Mouse (Mus musculus) thymus, postnatal 10 days (tissue): ENCODE results near the gene Kcnip4.

Experiments
- DNase-seq, 2 experiments: peaks; one replicate each; pipeline ENCODE4 v3.0.0; 2021; ENCODE audit warnings: low spot score in 2 of 2

The Kcnip4 gene

DNA sequence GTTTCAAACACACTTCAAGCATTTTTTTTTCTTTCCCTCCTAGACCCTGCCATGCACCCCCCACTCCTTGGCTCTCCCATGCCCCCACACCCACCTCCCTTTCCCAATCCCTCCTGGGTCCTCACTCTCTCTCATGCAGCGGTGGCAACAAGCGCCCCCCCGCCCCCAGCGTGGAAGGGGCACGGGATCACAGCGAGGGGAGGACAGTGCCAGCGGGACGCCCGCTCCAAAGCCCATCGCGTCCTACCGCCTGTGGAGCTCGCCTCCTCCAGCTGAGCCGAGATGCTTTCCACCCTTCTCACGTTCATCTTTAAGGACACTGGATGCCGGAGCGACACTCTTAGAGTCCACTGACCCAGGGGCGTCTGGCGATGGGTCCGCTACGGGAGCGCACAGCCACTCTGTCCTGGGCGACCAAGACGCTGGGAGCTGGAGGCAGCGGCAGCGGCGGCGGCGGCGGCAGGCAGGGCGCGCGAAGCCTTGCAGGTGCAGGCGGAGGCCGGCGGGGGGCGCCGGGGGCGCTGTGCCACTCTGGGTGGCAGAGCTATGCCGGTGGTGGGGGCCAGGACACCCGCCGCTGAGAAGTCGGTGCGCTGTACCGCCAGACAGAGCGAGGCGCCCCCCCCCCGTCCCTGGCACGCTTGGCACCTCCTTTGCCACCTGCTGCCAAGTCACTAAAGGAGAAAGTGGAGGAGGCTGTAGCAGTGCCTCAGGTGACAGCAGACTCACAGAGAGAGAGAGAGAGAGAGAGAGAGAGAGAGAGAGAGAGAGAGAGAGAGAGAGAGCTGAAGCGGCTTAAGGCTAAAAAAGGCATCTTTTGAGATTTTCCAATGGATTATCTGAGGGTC is at the start of gene Kcnip4:
Kcnip4 (minus strand) TSS at position 514 of the 848 bp plus-strand sequence.
- no peak for DNase-seq

DNA sequence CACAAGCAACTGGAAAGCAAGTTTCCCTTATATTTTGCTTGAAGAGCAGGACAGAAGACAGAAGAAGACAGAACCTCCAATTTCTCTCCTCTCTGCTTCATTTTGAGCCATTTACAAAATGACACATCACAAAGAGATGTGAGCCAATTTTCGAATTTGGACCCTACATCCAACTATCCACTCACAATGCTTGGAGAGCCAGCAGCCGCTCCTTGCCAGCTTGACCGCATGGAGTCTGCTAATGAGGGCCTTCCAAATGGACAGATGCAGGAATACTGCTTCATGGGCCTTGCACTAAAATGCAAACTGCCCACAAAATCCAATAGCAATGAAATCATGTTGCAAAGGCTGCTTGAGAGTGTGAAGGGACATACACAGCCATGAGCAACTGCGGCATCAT is 47.2 kb upstream of the Kcnip4 start:
- DNase-seq, result no peak

DNA sequence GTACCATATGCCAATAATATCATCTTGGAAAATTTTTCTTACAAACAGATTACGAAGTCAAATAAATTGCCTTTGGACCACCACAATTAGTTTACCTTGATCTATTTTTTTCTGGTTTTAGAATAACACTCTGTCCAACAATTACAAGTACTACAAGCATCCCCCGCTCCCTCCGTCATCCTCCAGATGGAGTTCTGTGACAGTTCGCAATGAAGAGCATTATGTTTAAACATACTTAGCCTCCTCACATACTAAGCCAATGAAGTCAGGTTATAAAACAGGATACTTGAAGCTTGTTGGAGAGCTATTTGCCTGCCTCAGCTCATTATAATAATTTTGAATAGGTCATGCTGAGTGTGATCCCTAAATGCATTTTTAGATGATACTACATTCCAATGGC is 39.0 kb upstream of the Kcnip4 start:
- no peak for DNase-seq

DNA sequence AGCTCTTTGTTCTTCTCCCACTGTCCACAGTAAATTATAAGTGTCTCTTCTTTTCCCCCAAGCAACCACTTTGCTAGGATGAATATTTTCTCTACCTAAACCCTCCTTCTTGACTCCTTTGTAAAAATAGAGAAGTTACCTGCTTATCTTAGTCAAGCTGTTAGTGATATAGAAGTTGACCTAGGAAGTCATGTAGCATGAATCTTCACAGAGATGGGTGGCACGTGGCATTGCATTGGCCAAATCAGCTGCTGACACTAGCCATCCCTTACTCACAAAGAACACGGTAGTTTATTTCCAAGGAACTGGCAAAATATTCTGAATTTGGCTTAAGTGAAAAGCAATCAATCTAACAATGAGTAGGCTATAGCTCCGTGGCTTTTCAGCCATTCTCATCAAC is 32.7 kb upstream of the Kcnip4 start:
- DNase-seq, result no peak

DNA sequence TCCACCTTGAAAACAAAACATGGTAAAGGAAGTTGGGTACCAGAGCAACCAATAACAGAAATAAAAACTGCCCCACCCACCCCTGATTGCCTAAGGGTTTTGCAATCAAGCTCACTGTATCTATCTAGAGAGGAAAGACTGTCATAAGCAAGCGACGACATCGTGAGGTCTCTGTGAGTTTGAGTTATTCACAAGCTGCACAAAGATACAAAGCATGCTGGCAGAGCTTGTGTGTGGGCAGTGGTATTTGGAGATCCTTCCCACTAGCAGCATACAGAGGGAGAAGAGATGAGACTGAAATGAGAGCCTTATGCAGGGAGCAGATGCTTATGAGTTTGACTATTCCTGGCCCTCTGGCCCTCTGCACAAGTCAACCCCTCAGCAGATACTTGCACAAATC is 23.2 kb upstream of the Kcnip4 start:
- DNase-seq, result no peak

DNA sequence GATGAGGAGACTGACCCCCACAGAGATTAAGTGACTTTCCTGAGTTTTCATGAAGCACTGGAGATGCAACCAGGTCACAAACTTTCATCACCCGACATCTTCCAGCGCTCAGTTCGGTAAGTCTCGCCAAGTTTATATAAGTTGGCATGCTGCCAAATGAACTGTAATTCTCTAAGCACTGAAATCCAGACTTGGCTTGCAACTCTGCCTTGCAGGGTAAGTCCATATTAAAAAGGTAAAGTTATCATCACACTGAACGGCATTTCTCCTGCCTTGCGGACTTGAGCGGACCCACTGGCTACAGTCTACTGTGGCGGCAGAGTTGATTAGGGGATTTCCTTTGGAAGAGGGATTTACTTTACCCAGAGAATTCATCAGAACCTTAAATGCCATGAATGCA is 4.7 kb upstream of the Kcnip4 start:
- DNase-seq, result no peak

DNA sequence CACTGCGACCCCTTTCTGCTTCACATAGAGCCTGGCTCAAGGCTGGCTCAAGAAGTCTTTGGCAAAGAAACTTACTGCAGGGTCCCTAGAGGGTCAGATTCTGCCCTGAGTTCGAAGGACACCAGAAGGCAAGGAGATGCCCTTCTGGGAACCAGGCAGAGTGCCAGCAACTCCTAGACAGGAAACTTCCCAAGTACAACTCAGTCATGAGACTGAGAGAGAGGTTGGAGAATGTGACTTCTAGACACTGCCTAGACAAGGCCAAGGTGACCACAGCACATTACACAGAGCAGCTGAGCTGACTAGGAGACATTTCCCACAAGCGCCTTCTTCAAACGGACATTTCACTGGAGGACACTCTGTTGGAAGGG is 520 bp upstream of the Kcnip4 start:
- DNase-seq, result no peak

DNA sequence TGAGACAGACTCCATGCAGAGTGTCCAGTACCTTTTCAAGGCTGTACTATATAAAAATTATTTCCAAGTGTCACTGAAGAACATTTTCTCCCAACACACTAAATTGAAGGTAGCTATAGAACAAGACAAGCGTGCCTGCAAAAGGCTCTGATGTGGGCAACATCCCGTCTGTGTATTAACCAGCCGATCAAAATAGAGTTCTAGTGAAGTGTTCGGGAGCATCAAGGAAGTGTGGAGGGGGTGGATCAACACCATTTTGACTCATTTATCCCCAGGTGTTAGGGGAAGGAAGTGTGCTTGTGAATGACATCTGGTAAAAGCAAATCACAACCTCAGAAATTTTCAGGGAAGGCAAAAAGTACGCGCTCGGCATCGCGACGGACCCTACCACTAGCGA is 712 bp downstream of the Kcnip4 start:
- no peak for DNase-seq

DNA sequence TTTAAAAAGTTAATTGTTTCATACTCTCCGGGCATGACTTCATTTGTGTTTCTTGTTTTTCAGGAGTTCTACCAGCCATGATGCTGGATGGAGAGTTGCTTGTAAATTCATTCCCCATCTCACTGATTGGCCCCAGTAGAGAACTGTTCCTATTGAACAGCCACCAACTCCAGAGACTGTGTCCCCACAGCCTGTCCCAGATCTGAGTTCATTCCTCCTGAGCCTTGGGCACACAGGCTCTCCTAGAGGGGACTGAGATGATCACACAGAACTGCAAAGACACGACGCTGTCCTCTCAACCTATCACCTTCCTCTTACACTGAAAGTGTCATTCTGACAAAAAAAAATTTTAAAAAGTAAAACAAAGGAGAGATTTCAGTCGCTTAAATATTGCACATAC is 1.7 kb downstream of the Kcnip4 start:
- no peak for DNase-seq

DNA sequence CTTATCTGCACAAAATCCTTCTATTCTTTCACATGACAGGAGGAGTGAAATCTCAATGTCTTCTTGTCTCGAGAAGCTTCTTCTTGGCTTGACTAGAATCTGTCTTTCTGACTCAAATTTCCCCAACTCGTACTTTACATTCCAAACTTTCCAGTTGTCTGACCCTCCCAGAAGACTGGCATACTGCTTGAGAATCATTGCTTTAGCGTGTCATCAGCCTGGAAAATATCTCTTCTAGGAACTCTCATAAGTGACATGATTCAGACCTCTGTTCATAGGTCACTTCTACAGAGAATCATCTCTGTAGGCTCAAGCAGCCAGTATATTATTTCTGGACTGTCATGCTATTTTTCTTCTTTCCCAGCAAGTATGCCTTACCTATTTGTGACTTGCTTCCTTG is 26.0 kb downstream of the Kcnip4 start:
- DNase-seq, result no peak

DNA sequence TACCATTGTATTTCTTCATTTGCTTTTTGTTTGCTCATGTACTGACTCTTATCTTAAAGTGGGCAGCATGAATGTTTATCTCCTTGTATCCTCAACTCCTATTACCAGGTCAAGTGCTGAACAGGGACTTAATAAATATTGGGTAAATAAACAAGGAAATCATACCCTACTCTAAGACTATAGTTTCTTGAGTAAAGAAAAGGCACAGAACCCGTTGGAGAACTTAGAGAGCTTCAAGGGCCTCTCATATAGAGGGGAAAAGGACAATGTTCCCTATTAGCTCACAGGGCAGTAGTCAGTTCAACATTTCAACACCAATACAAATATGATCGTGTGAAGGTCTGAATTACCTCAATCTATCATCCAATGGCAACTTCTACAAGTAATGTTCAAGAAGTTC is 37.4 kb downstream of the Kcnip4 start:
- DNase-seq, result no peak

DNA sequence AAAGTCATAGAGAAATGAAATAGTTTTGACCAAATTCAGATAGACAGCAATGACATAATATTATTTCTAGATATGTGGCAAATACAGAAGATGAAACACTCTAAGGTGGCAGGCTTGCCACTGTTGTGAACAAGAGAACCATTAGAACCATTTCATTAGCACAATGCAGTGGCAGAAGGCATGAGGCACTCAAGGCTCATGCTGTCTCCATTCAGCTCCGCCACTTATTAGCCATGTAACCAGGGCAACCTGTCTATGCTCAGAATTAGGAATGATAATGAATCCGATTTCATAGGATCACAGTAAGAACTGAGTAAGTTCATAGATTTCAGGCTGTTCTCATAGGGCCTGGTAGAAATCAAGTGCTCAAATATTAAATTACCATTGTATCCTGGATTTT is 54.0 kb downstream of the Kcnip4 start:
- DNase-seq, result no peak

DNA sequence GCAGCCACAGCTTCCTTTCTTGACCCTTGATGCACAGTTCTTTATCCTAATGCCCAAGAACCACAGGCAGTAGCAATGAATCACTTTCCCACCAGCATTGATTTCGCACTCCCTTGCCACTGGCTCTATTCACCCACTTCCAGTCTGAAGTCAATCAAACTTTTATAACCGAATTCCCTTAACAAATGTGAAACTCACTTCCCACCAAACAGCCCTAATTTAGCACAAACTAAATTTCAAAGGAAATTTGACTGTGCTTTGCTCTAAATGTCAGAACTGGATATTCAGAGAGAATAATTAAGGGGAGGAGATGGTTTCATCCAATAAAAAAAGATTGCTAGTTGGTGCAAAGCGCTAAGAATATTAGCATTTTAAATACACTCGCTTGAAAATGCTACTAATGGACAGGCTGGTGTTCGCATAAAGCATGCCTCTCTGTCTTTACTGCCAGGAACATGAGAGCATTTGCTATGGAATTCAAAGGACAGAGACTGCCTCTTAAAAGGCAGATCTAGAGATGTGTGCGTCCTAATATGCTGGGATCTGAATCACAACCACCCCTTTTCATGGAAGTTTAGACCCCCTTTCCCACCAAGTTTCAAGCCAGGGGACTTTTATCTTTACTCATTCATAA is 63.9 kb downstream of the Kcnip4 start:
- no peak for DNase-seq

DNA sequence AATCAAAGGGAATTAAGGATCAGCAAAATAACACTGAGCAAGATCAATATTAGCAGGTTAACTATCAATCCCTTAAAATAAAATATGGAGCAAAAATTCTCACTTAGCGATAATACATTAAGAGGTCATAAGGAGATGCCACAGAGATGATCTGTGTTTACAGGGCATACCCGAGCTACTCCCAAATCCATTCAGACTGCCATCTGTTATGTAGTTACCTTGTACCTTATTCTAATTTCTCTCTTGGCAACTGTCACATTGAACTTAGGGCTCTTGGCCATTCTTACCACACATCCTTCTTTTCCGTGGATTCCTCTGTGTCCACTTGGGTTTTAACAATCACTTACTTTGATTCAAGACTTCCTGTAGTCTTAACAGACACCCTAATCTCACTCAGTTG is 71.6 kb downstream of the Kcnip4 start:
- DNase-seq, result no peak

DNA sequence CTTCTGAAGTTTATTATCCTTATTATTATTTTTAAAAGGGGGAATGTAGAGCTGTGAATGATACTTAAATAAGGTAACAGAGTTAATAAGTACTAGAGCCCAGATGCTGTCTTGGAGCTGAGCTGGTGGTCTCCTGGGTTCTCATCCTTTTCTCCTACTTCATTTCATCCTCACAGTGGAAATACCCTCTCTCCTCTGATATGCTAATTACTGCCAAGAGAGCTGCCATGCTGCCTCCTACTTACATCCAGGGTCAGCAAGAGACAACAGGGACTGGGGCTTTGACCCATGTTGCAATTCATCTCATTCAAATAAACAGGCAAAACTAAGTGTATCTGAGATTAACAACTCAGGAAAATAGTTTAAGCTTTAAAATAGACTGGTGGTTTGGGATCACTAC is 73.4 kb downstream of the Kcnip4 start:
- DNase-seq, result no peak

DNA sequence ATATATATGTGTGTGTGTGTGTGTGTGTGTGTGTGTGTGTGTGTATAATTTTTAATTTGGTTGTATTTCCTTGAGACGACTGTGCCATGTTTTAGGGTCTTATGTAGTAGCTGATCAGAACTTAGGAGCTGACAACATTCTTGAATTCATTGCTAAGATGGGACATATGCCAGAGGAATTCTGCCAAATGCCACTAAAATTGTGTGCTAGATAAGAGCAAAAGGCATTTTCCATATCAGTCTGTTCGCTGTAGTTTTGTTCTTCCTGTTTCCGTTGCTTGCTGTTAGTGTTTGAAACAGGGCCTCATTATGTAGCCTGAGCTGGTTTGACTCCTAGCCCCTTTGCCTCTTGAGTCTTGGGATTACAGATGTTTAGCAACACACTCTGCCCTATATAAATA is 73.8 kb downstream of the Kcnip4 start:
- no peak for DNase-seq

DNA sequence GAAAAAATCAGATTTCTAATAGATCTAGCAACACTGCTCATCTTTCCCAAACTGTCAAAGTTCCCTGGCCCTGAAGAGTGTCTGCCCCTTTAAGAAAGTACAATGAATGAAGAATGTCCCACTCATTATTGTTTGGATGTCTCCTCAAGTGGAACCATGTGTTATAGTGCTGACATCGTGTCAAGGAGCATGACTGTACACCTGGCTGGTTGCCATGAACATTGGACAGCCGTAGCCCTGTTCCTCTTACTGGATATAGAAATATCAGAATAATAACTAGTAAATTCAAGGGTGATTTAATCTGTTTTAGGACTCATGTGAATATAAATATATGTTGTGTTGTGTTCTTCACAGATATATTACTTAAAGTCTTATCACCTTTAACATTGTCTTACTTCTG is 87.5 kb downstream of the Kcnip4 start:
- no peak for DNase-seq

DNA sequence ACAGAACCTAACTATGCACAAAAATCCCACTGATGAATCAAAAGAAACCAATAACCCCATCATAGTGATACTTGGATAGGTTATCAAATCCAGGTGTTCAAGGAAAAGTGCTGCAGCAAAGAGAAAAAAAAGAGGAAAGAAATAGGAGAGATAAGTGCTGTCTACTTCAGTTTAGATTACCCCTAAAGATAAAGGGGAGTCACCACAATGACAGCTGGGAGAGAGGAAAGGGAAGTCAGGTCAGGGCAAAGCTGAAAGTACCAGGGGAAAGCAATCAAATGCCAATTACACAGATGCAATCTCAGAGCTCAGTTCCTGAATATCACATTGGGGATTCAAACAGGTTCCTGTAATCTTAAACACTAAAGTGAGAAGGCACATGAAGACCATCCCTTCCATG is 97.0 kb downstream of the Kcnip4 start:
- DNase-seq, result no peak

DNA sequence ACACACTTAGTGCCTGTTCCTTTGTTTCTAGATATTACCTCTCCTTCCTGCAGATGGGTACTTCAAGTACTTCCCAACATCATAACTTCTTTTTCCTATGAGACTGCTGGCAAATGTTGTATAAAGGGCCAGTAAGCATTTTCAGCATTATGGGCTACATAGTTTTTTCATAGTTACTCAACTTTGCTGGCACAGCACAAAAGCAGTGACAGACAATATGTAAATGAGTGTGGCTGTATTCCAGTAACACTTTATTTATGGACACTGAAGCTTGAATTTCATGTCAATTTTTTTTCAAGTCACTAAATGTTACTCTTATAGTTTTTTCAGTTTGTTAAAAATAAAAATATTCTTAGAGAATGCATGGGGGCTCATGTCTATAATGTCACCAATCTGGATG is 105.0 kb downstream of the Kcnip4 start:
- no peak for DNase-seq

DNA sequence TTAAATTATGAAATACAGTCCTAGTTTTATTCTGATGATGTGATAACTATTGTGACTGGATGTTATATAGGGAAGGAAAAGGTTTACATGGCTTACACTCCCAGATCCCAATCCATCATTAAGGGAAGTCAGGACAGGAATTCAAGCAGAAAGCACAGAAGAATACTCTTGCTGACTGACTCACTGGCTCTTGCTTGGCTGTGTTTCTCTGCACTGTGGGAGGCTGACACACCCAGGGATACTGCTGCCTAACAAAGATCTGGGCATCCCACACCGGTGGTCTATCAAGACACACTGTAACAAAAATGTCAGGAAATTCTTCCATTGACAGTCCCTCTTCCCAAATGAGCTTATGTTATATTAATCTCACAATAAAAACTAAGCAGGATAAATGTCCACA is 116.4 kb downstream of the Kcnip4 start:
- DNase-seq, result no peak

DNA sequence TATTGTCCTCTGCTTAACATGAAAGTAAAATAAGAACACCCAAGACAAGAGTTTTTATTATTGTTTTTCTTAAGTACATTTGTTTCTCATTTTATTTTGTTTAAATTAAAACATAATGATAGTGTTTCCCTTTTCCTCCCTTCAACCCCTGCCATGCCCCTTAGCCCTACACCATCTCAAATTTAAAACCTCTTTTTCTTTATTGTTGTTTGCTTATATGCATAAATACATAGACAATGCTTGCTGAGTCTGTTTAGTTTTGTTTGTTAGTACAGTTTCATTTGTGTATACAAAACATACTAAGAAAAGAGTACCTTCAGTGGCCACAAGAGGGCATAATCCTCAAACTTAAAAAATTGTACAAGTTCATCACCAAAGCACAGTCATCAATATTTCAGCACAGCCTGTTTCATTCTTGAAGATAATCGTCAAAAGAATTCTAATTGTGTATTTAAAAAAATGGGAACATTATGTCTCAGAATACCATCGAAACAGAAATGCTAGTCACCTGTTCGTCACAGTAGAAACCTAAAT is 154.1 kb downstream of the Kcnip4 start:
- DNase-seq, result no peak

DNA sequence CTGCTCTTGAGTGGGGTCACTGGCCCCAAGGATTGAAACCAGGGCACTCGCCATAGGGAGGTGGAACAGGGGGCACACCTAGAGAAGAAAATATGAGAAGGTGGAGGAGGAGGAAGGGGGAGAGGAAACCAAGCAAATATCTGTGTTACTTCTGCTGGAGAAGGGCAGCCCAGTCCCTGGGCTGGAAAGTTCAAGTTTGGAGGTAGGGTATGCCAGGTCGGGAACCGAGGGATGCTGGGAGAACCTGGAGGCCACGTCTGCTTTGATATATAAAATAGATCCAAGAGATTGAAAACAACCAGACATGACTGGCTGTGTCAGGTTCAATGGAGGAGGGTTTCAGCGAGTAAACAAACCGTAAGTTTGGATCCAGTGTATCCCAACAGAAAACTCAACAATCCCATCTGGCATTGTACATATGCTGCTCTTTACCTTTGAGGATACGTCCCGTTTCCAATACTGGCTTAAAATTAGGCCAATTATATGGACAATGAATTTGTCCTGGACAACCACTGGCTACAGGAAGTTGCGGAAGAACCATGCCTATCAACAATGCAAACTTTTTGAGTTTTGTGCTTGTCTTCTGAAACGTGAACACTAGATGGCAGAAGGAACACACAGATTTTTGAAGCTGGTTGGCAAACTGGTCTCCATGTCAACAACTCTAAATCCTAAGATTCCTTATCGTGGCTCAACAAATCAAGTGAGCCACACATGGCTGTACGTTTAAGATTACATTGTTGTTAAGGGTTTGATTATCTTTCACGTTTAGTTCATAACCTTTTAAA is 155.9 kb downstream of the Kcnip4 start:
- DNase-seq, result no peak

DNA sequence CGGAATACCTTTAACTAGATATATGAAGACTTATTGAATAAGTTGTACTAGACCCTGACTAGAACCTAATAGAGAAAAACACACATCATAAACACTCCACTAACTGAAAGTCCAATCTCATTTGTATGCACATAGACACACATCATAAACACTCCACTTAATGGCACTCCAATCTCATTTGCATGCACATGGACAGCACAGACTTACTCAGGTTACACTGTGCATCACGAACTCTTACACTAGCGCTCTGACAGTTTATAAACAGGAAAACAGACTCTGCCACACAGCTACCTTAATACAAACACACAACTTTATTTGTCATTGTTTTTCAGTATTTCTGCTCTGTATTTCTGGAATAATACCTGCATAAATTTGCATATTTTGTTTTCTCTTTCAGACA is 168.3 kb downstream of the Kcnip4 start:
- DNase-seq, result no peak
